Mouse (Mus musculus): ENCODE measurements around the gene Ccdc57. TPM values are rescaled to one million over a fixed set of nuclear protein-coding genes. Genes with fewer than 3 reads are reported as not detected.

The Ccdc57 gene
- polyA plus RNA-seq, 1 experiment from 2014 or later = 5.7 TPM

DNA sequence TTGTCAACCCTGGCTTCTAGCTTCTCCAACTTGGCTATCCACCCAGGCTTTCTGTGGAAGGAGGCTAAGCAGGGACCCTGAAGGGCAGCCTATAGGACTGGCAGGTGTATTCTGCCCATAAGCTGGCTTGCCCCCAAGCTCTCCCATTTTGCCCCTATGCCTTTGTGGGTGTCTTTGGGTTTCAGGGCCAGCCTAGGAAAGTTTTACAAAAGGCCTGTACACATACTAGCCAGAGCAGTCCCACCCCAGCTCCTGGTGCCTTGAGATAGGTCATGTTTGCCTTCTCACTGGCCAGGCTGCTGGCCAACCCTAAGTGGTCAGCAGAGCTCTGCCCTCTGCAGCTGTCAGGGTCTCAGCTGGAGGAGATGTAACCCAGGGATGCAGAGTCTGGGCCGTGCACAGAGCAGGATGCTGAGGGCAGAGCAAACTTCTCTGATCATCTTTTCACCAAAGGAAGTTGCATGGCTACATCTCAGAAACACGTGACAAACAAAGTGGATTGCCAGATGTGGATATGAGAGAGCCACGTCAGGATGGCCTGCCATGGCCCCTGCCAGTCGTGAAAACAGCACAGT is 107.3 kb downstream of the Ccdc57 start:
- Histone ChIP-seq H3K4me2 (ENCODE audit: low read length) (peak overlapping the region; percentile 92), H3K27ac (peak overlapping the region; percentile 94), H3K4me1 (replicated peaks; ENCODE audit: insufficient read depth, low read length) (peaks cover 21% of the 10 kb centered on the region), H3K36me3 (ENCODE audit: insufficient read depth, low read length) (0 out of 2 replicates have a peak, but pooled peaks cover 10% of the 10 kb centered on the region), H3K9ac (ENCODE audit: low read depth, low read length) (peak overlapping the region; percentile 87), H3K27me3 (ENCODE audit: insufficient read depth, low read length) (no peaks in the 10 kb centered on the region), H3K4me3 (replicated peaks; ENCODE audit: low read depth, low read length) (peak overlapping the region; percentile 66; the same call in 1 of the 2 replicates), H3K9me3 (replicated peaks; ENCODE audit: low read length) (no peaks in the 10 kb centered on the region)
- ATAC-seq (replicated peaks; ENCODE audit: low FRiP score, low read depth) (no peak), DNase-seq (ENCODE audit: low spot score) (no peak)
- WGBS = 43% methylated on average over 4 of the region's 4 CpGs
- TF ChIP-seq CTCF (IDR thresholded peaks at IDR 0.05; ENCODE audit: low read depth) = no peak

DNA sequence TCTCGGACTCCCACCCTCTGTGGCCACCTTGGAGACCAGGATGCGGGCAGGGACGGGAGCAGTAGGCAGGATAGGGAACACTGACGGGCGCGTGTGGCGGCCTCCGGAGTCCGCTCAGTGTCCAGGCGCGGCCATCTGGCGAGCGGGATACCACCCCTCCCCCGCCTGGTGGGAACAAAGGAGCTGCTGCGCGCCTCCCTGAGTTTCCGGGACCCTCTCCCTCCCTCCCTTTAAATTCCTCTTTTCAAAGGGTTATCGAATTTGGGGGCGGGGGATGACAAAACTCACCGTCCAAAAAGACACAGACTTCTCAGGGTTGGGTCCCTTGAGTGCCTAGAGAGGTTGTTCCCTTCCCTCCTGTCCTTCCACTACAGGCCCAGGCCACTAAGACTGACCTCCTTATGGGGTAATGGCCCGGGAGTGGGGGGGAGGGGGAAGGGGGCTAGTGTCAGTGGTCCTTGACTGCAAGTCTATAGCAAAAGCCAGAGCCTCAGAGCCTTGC is 107.8 kb downstream of the Ccdc57 start:
- Histone ChIP-seq H3K27ac (peak overlapping the region; percentile 94), H3K9me3 (replicated peaks; ENCODE audit: low read length) (no peaks in the 10 kb centered on the region), H3K36me3 (ENCODE audit: insufficient read depth, low read length) (0 out of 2 replicates have a peak, but pooled peaks cover 11% of the 10 kb centered on the region), H3K4me1 (replicated peaks; ENCODE audit: insufficient read depth, low read length) (peaks cover 21% of the 10 kb centered on the region), H3K9ac (ENCODE audit: low read depth, low read length) (peak overlapping the region; percentile 87), H3K27me3 (ENCODE audit: insufficient read depth, low read length) (no peaks in the 10 kb centered on the region), H3K4me2 (ENCODE audit: low read length) (peak overlapping the region; percentile 92), H3K4me3 (replicated peaks; ENCODE audit: low read depth, low read length) (peak overlapping the region; percentile 66)
- no peak for TF ChIP-seq CTCF (IDR thresholded peaks at IDR 0.05; ENCODE audit: low read depth)
- DNase-seq (ENCODE audit: low spot score) (no peak), ATAC-seq (replicated peaks; ENCODE audit: low FRiP score, low read depth) (peak; percentile 15; the same call in 1 of the 2 replicates)
- under 1% methylated on average over 21 of the region's 21 CpGs for WGBS

DNA sequence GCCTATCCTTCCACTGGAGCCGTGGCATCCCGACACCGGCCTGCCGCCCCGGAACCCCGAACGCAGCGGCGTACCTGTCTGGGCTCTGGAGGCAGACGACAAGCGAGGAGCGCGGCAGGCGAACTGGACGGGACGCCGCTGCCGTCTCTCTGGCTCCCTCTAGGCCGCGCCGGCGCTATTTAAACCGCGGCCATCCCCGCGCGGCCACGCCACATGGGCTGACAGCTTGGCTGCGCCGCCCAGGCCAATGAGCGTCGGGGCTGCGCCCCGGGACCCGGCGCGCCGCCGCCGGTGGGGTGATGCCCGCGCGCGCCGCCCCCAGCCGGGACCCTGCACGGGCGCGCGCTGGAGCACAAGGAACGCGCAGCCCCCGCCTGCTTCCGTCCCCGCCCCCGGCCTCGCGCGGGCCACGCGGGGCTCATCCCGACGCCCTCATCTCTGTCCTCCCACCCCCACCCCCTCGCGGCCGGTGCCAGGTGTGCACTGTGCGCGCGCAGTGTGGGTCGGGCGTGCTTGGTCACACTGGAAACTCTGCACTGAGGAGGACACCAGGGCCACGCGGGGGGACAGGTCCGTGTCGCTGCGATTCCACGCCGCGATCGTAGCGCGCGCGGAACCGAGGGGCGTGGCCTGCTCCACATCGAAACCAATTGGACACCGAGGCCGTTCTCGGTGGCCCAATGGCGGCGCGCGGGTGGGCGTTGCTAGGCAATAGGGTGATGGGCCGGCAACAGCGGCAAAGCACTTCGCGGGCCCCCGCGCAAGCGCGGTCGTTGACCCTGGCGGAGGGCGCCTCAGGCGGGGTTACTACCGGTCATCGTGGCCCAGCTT is 108.5 kb downstream of the Ccdc57 start, which contains the start of gene Fasn:
Fasn (minus strand) TSS at position 592 of the 831 bp plus-strand sequence.
- peaks cover 21% of the 10 kb centered on the region for H3K4me1 ChIP-seq (replicated peaks; ENCODE audit: insufficient read depth, low read length)
- no peaks in the 10 kb centered on the region for H3K27me3 ChIP-seq (ENCODE audit: insufficient read depth, low read length)
- peak; percentile 89 for ATAC-seq (replicated peaks; ENCODE audit: low FRiP score, low read depth)
- peaks cover 14% of the 10 kb centered on the region for H3K36me3 ChIP-seq (ENCODE audit: insufficient read depth, low read length)
- no peaks in the 10 kb centered on the region for H3K9me3 ChIP-seq (replicated peaks; ENCODE audit: low read length)
- H3K9ac ChIP-seq (ENCODE audit: low read depth, low read length) = peak within 1 kb of the TSS; percentile 87
- H3K27ac ChIP-seq = peak within 1 kb of the TSS; percentile 94
- peak; percentile 98 for DNase-seq (ENCODE audit: low spot score)
- H3K4me2 ChIP-seq (ENCODE audit: low read length) = peak within 1 kb of the TSS; percentile 92
- under 1% methylated on average over 78 of the region's 109 CpGs for WGBS
- peak within 1 kb of the TSS; percentile 66 for H3K4me3 ChIP-seq (replicated peaks; ENCODE audit: low read depth, low read length)
- TF ChIP-seq CTCF (IDR thresholded peaks at IDR 0.05; ENCODE audit: low read depth) = peak; percentile 55

DNA sequence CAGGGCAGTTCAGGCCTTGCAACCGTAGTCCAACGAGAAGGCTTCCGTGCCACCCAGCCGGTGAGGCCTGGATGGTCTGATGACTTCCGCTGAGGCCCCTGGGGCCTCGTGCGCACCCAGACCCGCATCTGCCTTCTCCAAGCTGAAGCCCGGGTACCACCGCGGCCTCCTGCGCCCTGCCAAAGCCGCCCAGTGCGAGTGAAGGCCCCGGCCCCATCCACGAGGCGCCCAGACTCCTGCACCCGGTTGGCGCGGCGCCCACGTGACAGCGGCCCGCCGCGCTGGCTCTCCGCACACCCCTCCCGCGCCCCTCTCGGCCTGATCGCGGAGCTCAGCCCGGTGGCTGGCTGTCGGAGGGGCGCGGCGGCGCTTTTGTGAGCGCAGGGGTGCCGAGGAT is 109.1 kb downstream of the Ccdc57 start:
- peaks cover 20% of the 10 kb centered on the region for H3K36me3 ChIP-seq (ENCODE audit: insufficient read depth, low read length)
- H3K9ac ChIP-seq (ENCODE audit: low read depth, low read length) = peak overlapping the region; percentile 87
- peak overlapping the region; percentile 92 for H3K4me2 ChIP-seq (ENCODE audit: low read length)
- no peak for TF ChIP-seq CTCF (IDR thresholded peaks at IDR 0.05; ENCODE audit: low read depth)
- peak overlapping the region; percentile 94 for H3K27ac ChIP-seq
- H3K9me3 ChIP-seq (replicated peaks; ENCODE audit: low read length) = no peaks in the 10 kb centered on the region
- under 1% methylated on average over 40 of the region's 40 CpGs for WGBS
- no peaks in the 10 kb centered on the region for H3K27me3 ChIP-seq (ENCODE audit: insufficient read depth, low read length)
- H3K4me3 ChIP-seq (replicated peaks; ENCODE audit: low read depth, low read length) = peak overlapping the region; percentile 66
- H3K4me1 ChIP-seq (replicated peaks; ENCODE audit: insufficient read depth, low read length) = peaks cover 21% of the 10 kb centered on the region
- ATAC-seq (replicated peaks; ENCODE audit: low FRiP score, low read depth) (peak; percentile 14), DNase-seq (ENCODE audit: low spot score) (peak; percentile 66)

DNA sequence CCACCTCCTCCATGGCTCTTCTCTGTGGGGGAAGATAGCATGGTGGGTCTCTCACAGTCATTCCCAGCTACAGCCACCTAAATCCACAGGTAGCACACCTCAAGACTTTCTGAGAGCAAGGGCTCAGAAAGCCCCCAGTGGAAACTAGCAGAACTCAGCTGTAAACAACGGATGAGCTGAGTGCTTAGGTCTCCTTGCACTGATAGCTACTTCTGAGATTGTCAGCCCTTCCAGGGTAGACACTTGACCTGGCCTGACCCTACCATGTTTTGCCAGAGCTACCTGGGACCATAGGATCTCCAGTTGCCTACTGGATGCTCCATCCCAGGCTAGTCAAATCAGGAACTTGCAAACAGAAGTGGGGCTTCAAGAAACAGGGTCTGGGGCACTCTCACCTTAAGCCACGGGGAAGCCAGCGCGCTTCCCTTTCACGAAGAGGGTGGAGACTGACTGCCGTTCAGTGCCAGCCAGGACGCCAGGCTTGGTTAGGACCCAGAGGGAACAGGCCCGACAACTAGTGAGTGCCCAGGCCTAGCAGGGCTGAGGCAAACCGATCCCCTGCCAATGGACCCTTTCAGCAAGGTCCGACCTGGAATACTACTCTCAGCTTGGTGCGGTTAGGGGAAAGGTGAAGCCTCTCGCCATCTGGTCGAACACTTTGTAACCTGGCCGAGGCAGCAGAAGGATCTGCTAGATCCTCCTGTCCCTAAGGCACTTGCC is 109.7 kb downstream of the Ccdc57 start:
- peak overlapping the region; percentile 94 for H3K27ac ChIP-seq
- peak; percentile 32 for DNase-seq (ENCODE audit: low spot score)
- peak overlapping the region; percentile 92 for H3K4me2 ChIP-seq (ENCODE audit: low read length)
- H3K9ac ChIP-seq (ENCODE audit: low read depth, low read length) = peak overlapping the region; percentile 87
- under 1% methylated on average over 14 of the region's 14 CpGs for WGBS
- TF ChIP-seq CTCF (IDR thresholded peaks at IDR 0.05; ENCODE audit: low read depth) = no peak
- H3K36me3 ChIP-seq (ENCODE audit: insufficient read depth, low read length) = peaks cover 26% of the 10 kb centered on the region
- H3K4me1 ChIP-seq (replicated peaks; ENCODE audit: insufficient read depth, low read length) = peaks cover 21% of the 10 kb centered on the region
- peak overlapping the region; percentile 66 for H3K4me3 ChIP-seq (replicated peaks; ENCODE audit: low read depth, low read length)
- no peak for ATAC-seq (replicated peaks; ENCODE audit: low FRiP score, low read depth)
- no peaks in the 10 kb centered on the region for H3K27me3 ChIP-seq (ENCODE audit: insufficient read depth, low read length)
- H3K9me3 ChIP-seq (replicated peaks; ENCODE audit: low read length) = no peaks in the 10 kb centered on the region

DNA sequence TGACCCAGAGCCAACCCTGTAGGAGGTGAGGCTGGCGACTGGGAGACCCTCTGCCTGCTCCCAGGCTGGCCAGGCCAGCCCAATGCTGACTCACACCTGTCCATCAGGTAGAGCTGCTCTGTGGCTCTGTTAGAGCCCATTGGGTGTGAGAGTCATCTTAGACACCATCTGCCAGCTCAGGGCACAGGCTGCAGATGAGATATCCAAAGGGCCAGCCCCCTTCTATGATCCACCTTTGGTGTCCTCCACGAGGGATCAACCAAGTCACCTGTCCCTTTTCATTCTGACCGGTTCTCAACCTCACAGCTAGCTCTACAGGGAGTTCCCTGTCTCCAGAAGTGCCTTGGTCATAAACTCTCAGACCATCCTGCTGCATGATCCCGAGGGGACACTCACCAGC is 110.4 kb downstream of the Ccdc57 start:
- DNase-seq (ENCODE audit: low spot score) (no peak), ATAC-seq (replicated peaks; ENCODE audit: low FRiP score, low read depth) (no peak)
- Histone ChIP-seq H3K36me3 (ENCODE audit: insufficient read depth, low read length) (peaks cover 33% of the 10 kb centered on the region), H3K9me3 (replicated peaks; ENCODE audit: low read length) (no peaks in the 10 kb centered on the region), H3K27ac (no peak overlapping the region), H3K4me1 (replicated peaks; ENCODE audit: insufficient read depth, low read length) (peaks cover 21% of the 10 kb centered on the region), H3K4me2 (ENCODE audit: low read length) (peak overlapping the region; percentile 92), H3K9ac (ENCODE audit: low read depth, low read length) (peak overlapping the region; percentile 87), H3K27me3 (ENCODE audit: insufficient read depth, low read length) (no peaks in the 10 kb centered on the region), H3K4me3 (replicated peaks; ENCODE audit: low read depth, low read length) (peak overlapping the region; percentile 66)
- TF ChIP-seq CTCF (IDR thresholded peaks at IDR 0.05; ENCODE audit: low read depth) = no peak
- WGBS = 35% methylated on average over 4 of the region's 4 CpGs

All from kidney, postnatal 0 days (tissue).